Mouse (Mus musculus): ENCODE results near the gene Aldoart1. TPM values are rescaled to one million over a fixed set of nuclear protein-coding genes. Genes with fewer than 3 reads are reported as not detected.

The Aldoart1 gene
- not detected in 2 replicates for polyA plus RNA-seq (2012; ENCODE audit: insufficient read depth, insufficient read length, low replicate concordance, missing spikeins)

- Histone ChIP-seq H3K27ac (ENCODE audit: insufficient read depth, low read depth, low read length) (no peak within 1 kb of the TSS), H3K4me1 (ENCODE audit: control insufficient read depth, insufficient read depth, low read length) (no peaks in the 10 kb centered on the region), H3K4me3 (ENCODE audit: insufficient read depth, low read depth, low read length) (no peak within 1 kb of the TSS)
- TF ChIP-seq POLR2A (IDR thresholded peaks at IDR 0.05; ENCODE audit: insufficient read depth, low read depth, low read length) = no peak
- 97% methylated on average over 9 of the region's 9 CpGs for WGBS
Observed at GRCm38 (mm10) chr4:72852534-72852933, at the start of gene Aldoart1. Aldoart1 (minus strand) TSS chr4:72852634.

DNA sequence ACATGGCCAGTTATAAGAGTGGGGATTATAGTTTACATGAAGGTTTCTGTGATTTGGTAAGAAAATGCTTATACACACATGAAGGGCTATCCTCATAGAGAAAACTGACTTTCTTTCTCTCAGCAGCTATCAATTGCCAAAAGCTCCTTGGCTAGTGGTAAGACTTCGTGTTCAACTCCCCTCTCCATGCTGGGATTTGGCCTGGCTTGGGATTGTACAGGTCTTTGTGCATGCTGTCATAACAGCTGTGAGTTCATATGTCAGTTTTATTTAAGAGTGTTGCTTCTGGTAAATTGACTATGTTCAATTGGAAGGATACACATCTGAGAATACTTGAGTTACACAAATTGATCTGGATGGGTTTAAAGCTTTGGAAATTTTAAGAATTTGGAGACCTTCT is 49.1 kb upstream of the Aldoart1 start:
- TF ChIP-seq POLR2A (IDR thresholded peaks at IDR 0.05; ENCODE audit: insufficient read depth, low read depth, low read length) = no peak
- no peak for TF ChIP-seq CTCF (IDR thresholded peaks at IDR 0.05; ENCODE audit: insufficient read depth, low read depth, low read length)
- WGBS = 73% methylated on average over 1 of the region's 1 CpGs
- H3K27ac ChIP-seq (ENCODE audit: insufficient read depth, low read depth, low read length) = no peak overlapping the region

DNA sequence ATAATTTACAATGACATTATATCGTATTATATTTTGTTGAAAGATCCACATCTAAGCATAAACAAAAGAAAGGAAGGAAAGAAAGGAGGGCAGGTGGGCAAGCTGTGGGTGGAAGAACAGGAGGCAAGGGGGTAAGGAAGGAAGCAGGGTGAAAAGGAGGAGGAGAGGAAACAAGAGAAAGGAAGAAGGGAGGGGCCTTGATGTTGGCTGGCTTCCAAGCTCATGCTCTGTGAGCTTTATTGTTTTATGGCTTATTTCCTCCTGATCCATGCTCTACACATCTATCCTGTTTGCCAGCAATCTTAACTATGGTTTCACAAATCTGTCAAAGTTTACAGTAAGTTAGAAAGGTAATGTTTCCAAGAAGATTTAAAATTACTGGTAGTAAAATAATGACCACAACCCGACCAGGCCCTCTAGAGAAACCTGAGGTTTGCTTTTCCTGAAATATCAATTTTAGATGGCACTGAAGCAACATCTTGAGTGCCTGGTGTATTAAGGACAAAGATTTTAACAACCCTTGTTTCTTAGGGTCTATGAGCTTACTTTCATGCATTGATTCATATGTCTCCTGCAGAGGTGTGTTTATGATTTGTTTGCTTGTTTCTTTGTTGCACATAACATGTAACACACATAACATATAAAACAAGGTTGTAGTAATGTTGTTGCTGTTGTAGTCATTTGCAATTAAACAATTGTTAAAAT is 13.1 kb upstream of the Aldoart1 start:
- no peak for TF ChIP-seq CTCF (IDR thresholded peaks at IDR 0.05; ENCODE audit: insufficient read depth, low read depth, low read length)
- TF ChIP-seq POLR2A (IDR thresholded peaks at IDR 0.05; ENCODE audit: insufficient read depth, low read depth, low read length) = no peak
- Histone ChIP-seq H3K4me3 (ENCODE audit: insufficient read depth, low read depth, low read length) (no peak overlapping the region), H3K27ac (ENCODE audit: insufficient read depth, low read depth, low read length) (no peak overlapping the region), H3K4me1 (ENCODE audit: control insufficient read depth, insufficient read depth, low read length) (no peaks in the 10 kb centered on the region)
- 84% methylated on average over 2 of the region's 2 CpGs for whole genome bisulfite sequencing

More for the DNA sequence above, 49.1 kb upstream of the Aldoart1 start:
- Histone ChIP-seq H3K4me1 (ENCODE audit: control insufficient read depth, insufficient read depth, low read length) (no peaks in the 10 kb centered on the region), H3K4me3 (ENCODE audit: insufficient read depth, low read depth, low read length) (no peak overlapping the region)

DNA sequence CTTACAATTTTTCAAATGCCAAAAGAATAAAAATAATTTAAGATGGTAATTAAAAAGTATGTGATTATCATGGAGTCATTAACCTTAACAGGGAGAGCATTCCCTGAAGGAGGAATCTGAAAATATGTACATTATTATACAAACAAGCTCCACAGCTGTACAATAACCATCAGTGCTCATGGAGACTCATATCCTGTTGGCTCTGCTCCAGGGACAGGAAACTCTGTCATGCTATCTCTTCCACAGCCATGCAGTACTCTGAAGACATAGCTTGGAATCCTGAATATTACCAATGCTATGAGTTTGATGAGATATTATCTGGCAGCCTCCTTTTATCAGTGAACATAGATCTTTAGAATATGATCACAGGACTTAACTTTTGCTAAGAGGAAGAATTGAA is 8.2 kb downstream of the Aldoart1 start:
- no peaks in the 10 kb centered on the region for H3K4me1 ChIP-seq (ENCODE audit: control insufficient read depth, insufficient read depth, low read length)
- H3K4me3 ChIP-seq (ENCODE audit: insufficient read depth, low read depth, low read length) = no peak overlapping the region
- no peak for TF ChIP-seq CTCF (IDR thresholded peaks at IDR 0.05; ENCODE audit: insufficient read depth, low read depth, low read length)
- TF ChIP-seq POLR2A (IDR thresholded peaks at IDR 0.05; ENCODE audit: insufficient read depth, low read depth, low read length) = no peak
- no peak overlapping the region for H3K27ac ChIP-seq (ENCODE audit: insufficient read depth, low read depth, low read length)

GRCm38 (mm10) chr4:72843025-72843424 is 9.4 kb downstream of the Aldoart1 start:
- no peak overlapping the region for H3K27ac ChIP-seq (ENCODE audit: insufficient read depth, low read depth, low read length)
- H3K4me1 ChIP-seq (ENCODE audit: control insufficient read depth, insufficient read depth, low read length) = no peaks in the 10 kb centered on the region
- no peak overlapping the region for H3K4me3 ChIP-seq (ENCODE audit: insufficient read depth, low read depth, low read length)
- TF ChIP-seq POLR2A (IDR thresholded peaks at IDR 0.05; ENCODE audit: insufficient read depth, low read depth, low read length) (no peak), CTCF (IDR thresholded peaks at IDR 0.05; ENCODE audit: insufficient read depth, low read depth, low read length) (no peak)

DNA sequence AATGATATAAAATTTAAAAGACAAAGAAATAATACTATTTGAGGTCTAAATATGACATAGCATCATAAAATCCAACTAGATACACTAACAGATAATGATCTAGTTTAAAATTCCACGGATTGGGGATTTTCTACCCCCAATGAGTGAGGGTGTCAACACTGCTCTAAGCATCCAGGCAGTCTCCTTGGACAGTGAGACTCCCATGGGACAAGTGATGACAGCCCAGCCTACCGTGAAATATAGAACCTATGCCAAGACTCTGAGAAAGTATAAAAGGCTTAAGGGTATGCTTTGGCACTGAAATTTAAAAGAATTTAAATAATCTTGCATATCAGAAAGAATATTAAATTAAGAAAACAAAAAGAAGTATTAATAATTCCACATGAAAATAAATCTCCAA is 16.0 kb downstream of the Aldoart1 start:
- 62% methylated on average over 2 of the region's 2 CpGs for WGBS
- H3K4me1 ChIP-seq (ENCODE audit: control insufficient read depth, insufficient read depth, low read length) = no peaks in the 10 kb centered on the region
- no peak for TF ChIP-seq POLR2A (IDR thresholded peaks at IDR 0.05; ENCODE audit: insufficient read depth, low read depth, low read length)
- TF ChIP-seq CTCF (IDR thresholded peaks at IDR 0.05; ENCODE audit: insufficient read depth, low read depth, low read length) = no peak
- H3K27ac ChIP-seq (ENCODE audit: insufficient read depth, low read depth, low read length) = no peak overlapping the region
- no peak overlapping the region for H3K4me3 ChIP-seq (ENCODE audit: insufficient read depth, low read depth, low read length)

DNA sequence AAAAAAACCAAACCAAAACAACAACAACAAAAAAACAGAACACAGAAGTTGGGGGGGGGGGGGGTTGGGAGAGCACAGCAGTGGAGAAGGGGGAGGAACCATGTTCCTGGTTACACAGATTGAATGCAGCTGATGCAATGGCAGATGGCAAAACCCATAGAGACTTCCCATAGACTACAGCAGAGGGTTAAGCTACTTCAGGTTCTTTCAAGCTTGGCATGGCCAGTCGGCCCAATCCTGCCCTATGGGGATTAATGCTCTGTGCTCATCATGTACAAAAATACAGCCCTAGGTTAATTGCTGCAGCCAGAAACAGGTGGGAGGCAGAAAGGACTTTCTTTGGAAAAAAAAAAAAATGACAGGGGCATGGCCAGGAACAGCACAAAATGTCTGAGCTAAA is 17.0 kb downstream of the Aldoart1 start:
- WGBS = 56% methylated on average over 1 of the region's 1 CpGs
- H3K4me1 ChIP-seq (ENCODE audit: control insufficient read depth, insufficient read depth, low read length) = no peaks in the 10 kb centered on the region
- no peak overlapping the region for H3K4me3 ChIP-seq (ENCODE audit: insufficient read depth, low read depth, low read length)
- H3K27ac ChIP-seq (ENCODE audit: insufficient read depth, low read depth, low read length) = no peak overlapping the region
- TF ChIP-seq CTCF (IDR thresholded peaks at IDR 0.05; ENCODE audit: insufficient read depth, low read depth, low read length) (no peak), POLR2A (IDR thresholded peaks at IDR 0.05; ENCODE audit: insufficient read depth, low read depth, low read length) (no peak)

GRCm38 (mm10) chr4:72800816-72801215 is 51.6 kb downstream of the Aldoart1 start:
- TF ChIP-seq CTCF (IDR thresholded peaks at IDR 0.05; ENCODE audit: insufficient read depth, low read depth, low read length) (no peak), POLR2A (IDR thresholded peaks at IDR 0.05; ENCODE audit: insufficient read depth, low read depth, low read length) (no peak)
- Histone ChIP-seq H3K27ac (ENCODE audit: insufficient read depth, low read depth, low read length) (no peak overlapping the region), H3K4me3 (ENCODE audit: insufficient read depth, low read depth, low read length) (no peak overlapping the region), H3K4me1 (ENCODE audit: control insufficient read depth, insufficient read depth, low read length) (no peaks in the 10 kb centered on the region)
- WGBS = 84% methylated on average over 1 of the region's 1 CpGs
